Mouse (Mus musculus): ENCODE data around the gene Fam169a.
"Not testable (repeated sequence)": the region's sequence is repeated elsewhere in the genome, so short reads cannot be mapped to it uniquely, and the experiment has no call there.

Gene Fam169a

DNA sequence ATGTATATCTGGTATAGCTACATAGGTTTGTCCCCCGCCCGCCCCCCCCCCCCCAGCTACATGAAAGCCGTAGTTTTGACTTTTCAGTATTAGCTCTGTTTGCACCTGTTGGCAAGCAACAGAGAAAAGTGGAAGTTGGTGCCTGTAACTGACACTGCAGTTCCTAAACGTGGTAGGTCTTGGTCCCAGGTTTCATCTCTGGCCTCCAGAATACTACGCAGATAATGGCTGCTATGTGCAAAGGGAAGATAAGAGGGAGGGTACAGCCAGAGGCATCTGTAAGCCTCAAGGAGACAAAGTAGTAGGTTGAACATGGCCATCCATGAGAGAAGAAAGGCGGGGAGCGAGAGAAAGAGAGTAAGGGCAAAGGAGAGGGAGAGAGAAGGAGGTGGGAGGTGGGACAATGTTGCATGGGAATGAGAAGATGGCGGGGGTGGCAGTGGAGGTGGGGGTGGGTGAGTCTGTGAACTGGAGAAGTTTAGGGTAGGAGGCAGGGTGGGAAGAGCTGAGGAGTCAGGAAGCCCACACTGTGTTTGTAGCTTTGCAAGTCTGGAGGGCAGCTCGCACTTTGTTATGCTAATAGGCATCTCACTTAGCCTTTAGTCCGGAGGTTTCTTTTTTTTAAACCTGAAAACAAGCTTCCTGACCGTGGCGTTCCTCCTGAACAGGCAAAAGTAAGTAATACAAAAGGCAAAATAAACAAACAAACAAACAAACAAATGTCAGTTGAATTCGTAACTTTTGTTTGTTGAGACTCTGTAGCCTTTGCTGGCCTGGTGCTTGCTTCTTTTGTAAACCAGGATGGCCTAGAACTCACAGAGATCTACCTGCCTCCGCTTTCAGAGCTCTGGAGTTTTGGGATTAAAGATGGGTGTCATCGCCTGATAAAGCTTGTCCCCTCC, at the start of gene Fam169a:
Fam169a (plus strand) TSS at position 638 of the 902 bp plus-strand sequence.
- no peak for DNase-seq

GRCm38 (mm10) chr13:97017711-97018110, 49.4 kb upstream of the Fam169a start:
- no peak for DNase-seq

GRCm38 (mm10) chr13:97020122-97020521, 47.0 kb upstream of the Fam169a start:
- no peak for DNase-seq

DNA sequence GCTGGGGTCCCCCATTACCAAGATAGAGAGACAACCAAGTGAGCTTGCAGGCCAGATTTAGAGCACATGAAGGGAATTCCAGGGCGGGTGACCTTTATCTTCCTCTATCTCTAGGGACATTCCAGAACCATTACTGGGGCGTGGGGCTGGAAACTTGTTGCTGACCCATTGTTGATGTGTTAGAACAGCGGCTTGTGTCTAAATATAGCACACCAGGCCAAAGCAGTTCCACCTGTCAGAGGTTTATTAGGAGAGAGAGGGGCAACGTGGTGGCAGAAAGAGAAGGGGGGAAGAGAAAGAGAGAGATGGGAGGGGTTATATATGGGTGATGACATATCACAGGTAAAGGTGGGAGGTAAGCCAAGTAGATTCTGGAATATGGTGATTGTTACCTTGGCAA, 45.2 kb upstream of the Fam169a start:
- DNase-seq: no peak

- DNase-seq: no peak
Observed at GRCm38 (mm10) chr13:97030075-97030474, 37.0 kb upstream of the Fam169a start.

- DNase-seq: no peak
Observed at GRCm38 (mm10) chr13:97034262-97034661, 32.8 kb upstream of the Fam169a start, which contains the start of gene 1700029F12Rik. TSS of gene 1700029F12Rik (minus strand) at chr13:97034362.

DNA sequence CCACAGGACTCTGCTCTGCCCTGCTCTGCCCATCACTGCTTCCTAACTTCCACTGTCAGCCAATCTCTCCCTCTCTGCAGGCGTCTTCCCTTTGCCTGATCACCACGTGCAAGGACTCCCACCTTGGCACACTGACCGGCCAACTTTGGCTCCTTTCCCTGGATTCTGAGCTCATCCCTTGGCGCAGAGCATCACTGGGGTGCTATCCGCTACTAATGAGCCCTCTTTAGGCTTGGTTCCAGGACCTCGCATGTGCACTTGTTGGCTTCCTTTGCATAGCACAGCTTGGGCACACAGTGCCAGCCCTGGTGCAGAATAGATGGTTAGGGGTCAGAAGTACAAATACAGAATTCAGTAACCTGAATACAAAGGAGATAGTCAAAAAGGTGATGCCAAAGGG, 15.9 kb upstream of the Fam169a start:
- DNase-seq: no peak

- peak in 1 of 2 experiments; percentile 30 for DNase-seq
Observed at GRCm38 (mm10) chr13:97052667-97053066, 14.4 kb upstream of the Fam169a start.

DNA sequence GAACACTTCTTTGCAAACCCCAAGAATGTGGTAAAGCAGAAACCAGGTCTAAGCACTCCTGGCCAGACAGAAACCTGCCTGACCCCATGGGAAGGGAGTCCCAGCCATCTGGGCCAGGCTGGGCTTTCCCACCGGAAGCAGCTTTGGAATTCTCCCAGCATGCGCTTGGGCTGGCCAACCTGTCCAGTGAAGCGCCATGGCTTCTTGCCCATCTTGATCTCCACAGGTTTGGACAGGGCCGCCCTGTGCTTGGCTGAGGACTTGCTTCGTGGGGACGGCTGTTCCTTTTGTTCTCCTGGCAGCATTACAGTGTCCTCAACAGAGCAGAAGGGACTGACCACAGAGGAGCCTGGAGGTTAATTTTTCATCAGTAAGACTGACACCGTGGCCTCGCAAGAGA, 13.2 kb upstream of the Fam169a start:
- no peak for DNase-seq

DNA sequence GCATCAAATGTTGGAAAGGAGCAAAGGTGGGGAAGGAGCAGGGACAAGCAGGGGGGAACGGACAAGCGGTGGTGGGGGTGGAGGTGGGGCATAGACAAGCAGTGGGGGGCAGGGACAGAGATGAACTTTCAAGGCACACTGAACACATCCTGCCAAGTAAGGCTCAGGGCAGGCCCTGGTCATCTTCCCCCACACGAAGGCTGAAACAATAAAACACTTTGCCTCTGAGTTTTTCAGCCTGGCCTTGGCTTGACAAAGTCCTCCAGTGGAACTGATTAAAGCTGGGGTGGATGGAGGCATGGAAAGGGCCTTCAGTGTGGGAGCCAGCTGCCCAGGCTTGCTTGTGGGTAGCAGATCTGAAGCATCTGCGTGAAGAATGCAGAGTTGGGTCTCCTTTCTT, 9.3 kb upstream of the Fam169a start:
- DNase-seq: no peak

- DNase-seq: no peak
Observed at GRCm38 (mm10) chr13:97059746-97060145, 7.3 kb upstream of the Fam169a start.

- DNase-seq: no peak
Observed at GRCm38 (mm10) chr13:97060331-97060730, 6.8 kb upstream of the Fam169a start.

DNA sequence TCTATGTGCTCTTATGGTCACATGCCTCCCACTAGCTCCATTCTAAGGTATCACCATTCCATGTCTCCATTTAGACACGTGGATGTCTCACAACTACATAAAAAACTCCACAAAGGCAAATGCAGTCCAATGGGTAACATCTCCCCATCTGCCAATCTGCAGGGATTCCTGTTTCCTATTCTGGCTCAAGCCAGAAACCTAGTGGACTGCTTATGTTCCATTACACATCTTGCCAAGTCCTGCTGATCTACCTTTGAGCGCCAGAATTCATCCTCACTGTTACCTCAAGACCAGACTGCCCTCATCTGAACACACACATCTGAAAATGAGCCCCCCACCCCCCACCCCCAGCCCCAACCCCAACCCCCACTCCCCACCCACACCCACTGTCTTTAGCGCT, 4.9 kb upstream of the Fam169a start:
- no peak for DNase-seq

DNA sequence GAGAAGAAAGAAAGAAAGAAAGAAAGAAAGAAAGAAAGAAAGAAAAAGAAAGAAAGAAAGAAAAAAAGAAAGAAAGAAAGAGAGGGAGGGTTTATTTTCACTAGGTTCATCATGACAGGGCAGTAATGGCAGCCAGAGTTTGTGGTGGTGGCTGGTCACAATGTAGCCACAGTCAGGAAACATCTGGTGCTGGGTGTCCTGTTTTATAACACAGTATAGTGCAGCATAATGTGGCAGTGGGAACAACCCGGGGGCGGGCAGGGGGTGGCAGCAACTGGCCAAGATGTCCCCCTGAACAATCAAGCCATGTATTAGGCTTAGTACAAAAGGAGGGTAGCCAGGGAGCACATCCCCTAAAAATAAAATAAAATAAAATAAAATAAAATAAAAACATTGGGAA, 3.7 kb upstream of the Fam169a start:
- no peak for DNase-seq

DNA sequence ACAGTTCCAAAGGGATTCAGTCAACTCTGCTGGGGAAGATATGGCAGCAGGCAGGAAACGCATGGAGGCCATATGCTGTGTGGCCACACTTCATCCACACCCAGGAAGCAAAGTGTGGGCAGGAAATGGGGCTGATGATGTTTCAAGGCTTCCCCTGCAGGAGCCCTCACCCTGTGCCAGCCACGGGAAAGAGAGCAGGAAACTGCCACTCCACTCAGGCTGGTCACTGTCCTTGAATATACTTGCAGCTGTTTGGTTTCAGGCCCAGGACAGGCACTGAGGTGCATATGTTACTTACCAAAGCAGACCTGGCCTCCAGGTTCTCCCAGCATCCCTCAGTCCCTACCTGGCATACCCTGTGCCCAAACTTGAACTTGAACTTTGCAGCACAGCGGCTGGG, 2.7 kb upstream of the Fam169a start:
- no peak for DNase-seq

DNA sequence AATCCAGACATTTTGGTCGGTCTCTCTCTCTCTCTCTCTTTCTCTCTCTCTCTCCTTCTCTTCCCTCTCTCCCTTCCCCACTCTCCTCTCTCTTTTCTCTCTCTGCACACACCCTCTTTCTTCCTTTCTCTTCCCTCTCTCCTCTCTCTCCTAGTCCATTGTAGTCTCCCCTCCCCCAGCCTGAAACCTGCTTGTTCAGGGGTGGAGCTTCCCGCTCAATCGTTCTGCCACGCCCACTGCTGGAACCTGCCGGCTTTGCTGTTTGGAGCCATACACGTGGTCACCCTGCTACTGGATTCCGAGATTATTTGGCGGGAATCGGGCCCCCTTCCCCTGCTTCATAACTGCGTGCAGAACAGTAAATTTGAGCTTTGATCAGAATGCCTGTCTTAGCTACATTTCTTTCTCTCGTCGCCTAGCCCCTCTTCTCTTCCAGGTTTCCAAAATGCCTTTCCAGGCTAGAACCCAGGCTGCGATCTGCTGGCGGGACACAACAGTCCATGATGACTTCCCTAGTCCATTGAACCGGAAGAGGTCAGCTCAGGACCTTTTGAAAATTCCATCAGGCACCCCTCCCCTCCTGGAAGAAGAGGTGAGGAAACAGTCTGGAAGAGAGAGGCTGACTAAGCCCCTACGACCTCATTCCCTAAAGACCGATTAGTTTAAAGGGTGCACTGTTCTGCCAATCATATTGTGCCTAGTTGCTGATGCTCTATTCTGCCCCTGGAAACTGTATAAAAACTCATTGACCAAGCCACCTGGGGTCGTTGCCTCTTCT, 2.1 kb upstream of the Fam169a start:
- not testable (repeated sequence) for DNase-seq

- DNase-seq: no peak
Observed at GRCm38 (mm10) chr13:97067691-97068090, 605 bp downstream of the Fam169a start.

GRCm38 (mm10) chr13:97068151-97068550, 1.1 kb downstream of the Fam169a start:
- DNase-seq: no peak

DNA sequence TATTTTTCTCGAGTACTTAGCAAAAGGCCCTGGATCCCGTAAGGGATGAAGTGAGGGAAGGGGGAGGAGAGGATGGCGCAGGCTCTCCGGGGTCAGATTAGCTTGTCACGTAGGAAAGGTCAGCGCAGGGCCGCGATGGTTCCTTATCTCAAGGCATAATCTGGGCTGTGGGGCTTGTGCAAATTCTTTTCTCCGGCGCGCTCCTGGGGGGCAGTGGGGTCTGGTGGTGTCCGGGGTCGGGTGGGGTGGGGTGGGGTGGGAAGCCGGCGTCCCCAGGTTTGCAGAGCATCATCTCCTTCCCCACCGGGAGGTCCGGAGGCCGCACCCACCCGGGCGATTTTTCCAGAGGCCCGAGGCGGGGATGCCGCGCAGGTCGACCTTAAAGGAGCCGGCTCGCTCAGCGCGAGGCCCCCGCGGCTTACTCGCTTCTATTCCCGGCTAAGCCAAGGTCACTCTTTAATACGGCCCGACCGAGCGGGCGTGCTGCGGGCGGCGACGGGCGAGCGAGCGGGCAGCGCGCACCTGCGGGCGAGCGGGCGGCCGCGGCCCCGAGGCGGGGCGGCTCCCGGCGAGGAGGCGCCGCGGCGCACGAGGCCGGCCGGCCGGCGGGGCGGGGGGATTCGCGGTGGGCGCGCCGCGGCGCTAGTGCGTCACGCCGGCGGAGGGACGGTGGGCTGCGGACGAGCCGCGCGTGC, 4.0 kb downstream of the Fam169a start:
- DNase-seq: no peak

- no peak for DNase-seq
Observed at GRCm38 (mm10) chr13:97071626-97072241, 4.6 kb downstream of the Fam169a start.

DNA sequence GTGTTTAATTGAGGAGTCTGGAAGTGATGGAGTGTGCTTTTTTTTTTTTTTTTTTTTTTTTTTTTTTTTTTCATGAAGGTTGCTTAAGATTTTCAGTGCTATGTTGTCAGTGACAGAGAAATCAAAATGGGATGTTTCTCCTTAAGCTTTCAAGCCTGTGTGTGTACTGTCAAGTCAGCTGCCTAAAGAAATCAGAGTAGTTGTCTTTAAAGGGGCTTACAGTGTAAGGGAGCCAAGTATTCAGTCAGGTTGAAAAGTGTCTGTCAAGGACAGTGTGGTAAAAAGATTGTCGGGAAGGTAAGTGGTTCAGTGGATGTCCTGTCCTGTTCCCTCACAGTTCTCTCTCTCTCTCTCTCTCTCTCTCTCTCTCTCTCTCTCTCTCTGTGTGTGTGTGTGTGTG, 6.4 kb downstream of the Fam169a start:
- no peak for DNase-seq

GRCm38 (mm10) chr13:97077556-97077955, 10.5 kb downstream of the Fam169a start:
- DNase-seq: no peak

- DNase-seq: no peak
Observed at GRCm38 (mm10) chr13:97080201-97080600, 13.1 kb downstream of the Fam169a start.

All from spleen, adult 18-20 months (tissue).